ENCODE assay signal across 16 mouse cellular contexts in genomic region chr17:88123711-88124110, GRCm38 (mm10). TPM values are rescaled to one million over a fixed set of nuclear protein-coding genes. Genes with fewer than 3 reads are reported as not detected.
DNase-seq lines count a peak whose midpoint lies in the region; ATAC-seq and TF ChIP-seq lines count a peak whose summit lies in the region.
"Had no signal": no experiment of that assay in that cellular context is flagged by ENCODE, and none has a peak within 500 bp of the region (broad histone marks: within the 10 kb centered on the region; RNA-seq: fewer than 3 reads in every experiment).

No protein-coding gene starts in this region.

- H3K4me2 ChIP-seq in lung, embryonic 14.5 days = no peak overlapping the region
- no peak overlapping the region for H3K4me2 ChIP-seq in myocyte (ENCODE audit: low read depth)
- H3K4me2 ChIP-seq: embryonic facial prominence, embryonic 12.5 days; lung, embryonic 15.5 days had no signal

- WGBS in lung, embryonic 14.5 days = 57% methylated on average over 3 of the region's 3 CpGs

- no peaks in the 10 kb centered on the region for H3K36me3 ChIP-seq in lung, embryonic 14.5 days (ENCODE audit: insufficient read depth)
- H3K36me3 ChIP-seq in C2C12 (ENCODE audit: control insufficient read depth, insufficient read depth) (no peaks in the 10 kb centered on the region), myocyte (ENCODE audit: control insufficient read depth, insufficient read depth) (no peaks in the 10 kb centered on the region)
- H3K36me3 ChIP-seq: embryonic facial prominence, embryonic 12.5 days; hindbrain, embryonic 10.5 days; lung, embryonic 15.5 days had no signal

- no peak overlapping the region for H3K9ac ChIP-seq in lung, embryonic 14.5 days
- H3K9ac ChIP-seq: embryonic facial prominence, embryonic 12.5 days; lung, embryonic 15.5 days had no signal

- H3K79me2 ChIP-seq in C2C12 (ENCODE audit: control insufficient read depth, insufficient read depth) = no peaks in the 10 kb centered on the region
- no peaks in the 10 kb centered on the region for H3K79me2 ChIP-seq in myocyte (ENCODE audit: control insufficient read depth, insufficient read depth)

- H3K79me3 ChIP-seq in C2C12 (ENCODE audit: low read depth) = no peaks in the 10 kb centered on the region

- H3ac ChIP-seq in C2C12 (ENCODE audit: control insufficient read depth, insufficient read length, low read depth) (no peak overlapping the region), myocyte (ENCODE audit: control insufficient read depth, insufficient read length) (no peak overlapping the region)

- TF ChIP-seq POLR2A in bone marrow macrophage, adult 2 months (IDR thresholded peaks at IDR 0.05; ENCODE audit: borderline replicate concordance, low read depth, low read length) = no peak
- TF ChIP-seq POLR2A in myocyte (IDR thresholded peaks at IDR 0.05; ENCODE audit: insufficient read length, low read depth) = no peak

- peak; percentile 38 for DNase-seq in lung, embryonic 14.5 days
- DNase-seq in lung, postnatal 14 days = no peak
- DNase-seq in cerebellum, postnatal 25 days = no peak
- DNase-seq in adrenal gland, adult 8-10 months = no peak
- no peak for DNase-seq in urinary bladder, adult 18-20 months (ENCODE audit: low spot score in 2 of 2)
- DNase-seq: cerebellum, adult 9-11 months; kidney, postnatal 10 days; thymus, adult 18-20 months had no signal

- no peaks in the 10 kb centered on the region for H3K9me3 ChIP-seq in lung, embryonic 14.5 days (ENCODE audit: low read depth, low read length)
- H3K9me3 ChIP-seq: embryonic facial prominence, embryonic 12.5 days; hindbrain, embryonic 10.5 days; lung, embryonic 15.5 days had no signal

- no peaks in the 10 kb centered on the region for H3K27me3 ChIP-seq in lung, embryonic 14.5 days (ENCODE audit: insufficient read depth, low read length)
- no peaks in the 10 kb centered on the region for H3K27me3 ChIP-seq in C2C12 (ENCODE audit: control insufficient read depth, insufficient read depth, insufficient read length)
- no peaks in the 10 kb centered on the region for H3K27me3 ChIP-seq in myocyte (ENCODE audit: control insufficient read depth, insufficient read depth, insufficient read length)
- H3K27me3 ChIP-seq: embryonic facial prominence, embryonic 12.5 days; lung, embryonic 15.5 days had no signal

- no peak overlapping the region for H3K27ac ChIP-seq in lung, embryonic 14.5 days (ENCODE audit: low read depth)
- H3K27ac ChIP-seq in bone marrow macrophage, adult 2 months (ENCODE audit: insufficient read depth, low read depth, low read length) = peak overlapping the region; percentile 66
- H3K27ac ChIP-seq: embryonic facial prominence, embryonic 12.5 days; heart, adult 2 months; hindbrain, embryonic 10.5 days; lung, embryonic 15.5 days had no signal

- no peak overlapping the region for H3K4me3 ChIP-seq in lung, embryonic 14.5 days (ENCODE audit: low read depth, low read length)
- no peak overlapping the region for H3K4me3 ChIP-seq in C2C12 (ENCODE audit: insufficient read depth, poor library complexity, severe bottlenecking)
- H3K4me3 ChIP-seq in bone marrow macrophage, adult 2 months (ENCODE audit: insufficient read depth, low read length) = no peak overlapping the region
- no peak overlapping the region for H3K4me3 ChIP-seq in myocyte
- H3K4me3 ChIP-seq: embryonic facial prominence, embryonic 12.5 days; heart, adult 2 months; hindbrain, embryonic 10.5 days; lung, embryonic 15.5 days had no signal

- TF ChIP-seq CTCF in lung, embryonic 14.5 days (IDR thresholded peaks at IDR 0.05; ENCODE audit: low read depth) = no peak
- TF ChIP-seq CTCF in C2C12 (IDR thresholded peaks at IDR 0.05; ENCODE audit: control insufficient read depth, insufficient read depth, insufficient read length) = no peak
- TF ChIP-seq CTCF in bone marrow macrophage, adult 2 months (IDR thresholded peaks at IDR 0.05; ENCODE audit: low read depth, low read length) = no peak

- no peak for ATAC-seq in lung, embryonic 14.5 days (ENCODE audit: insufficient read depth)
- ATAC-seq: intestine, embryonic 16.5 days had no signal

- no peaks in the 10 kb centered on the region for H3K4me1 ChIP-seq in lung, embryonic 14.5 days (ENCODE audit: insufficient read depth)
- peaks cover 39% of the 10 kb centered on the region for H3K4me1 ChIP-seq in bone marrow macrophage, adult 2 months (ENCODE audit: control insufficient read depth, insufficient read depth, low read length)
- H3K4me1 ChIP-seq: embryonic facial prominence, embryonic 12.5 days; hindbrain, embryonic 10.5 days; lung, embryonic 15.5 days had no signal

TF ChIP-seq in C2C12, 6 proteins besides CTCF, POLR2A, EP300 and RAD21:
- TF ChIP-seq USF1 (IDR thresholded peaks at IDR 0.05; ENCODE audit: low read depth) (no peak), CEBPB (IDR thresholded peaks at IDR 0.05; ENCODE audit: low read depth) (peak; percentile 96)

TF ChIP-seq in myocyte, 11 proteins besides CTCF, POLR2A, EP300 and RAD21:
- TF ChIP-seq MYOD1 (IDR thresholded peaks at IDR 0.05; ENCODE audit: control insufficient read depth in 1 of 3, insufficient read length in 2 of 3, low read depth in 2 of 3) = no peak
- TF ChIP-seq CEBPB (IDR thresholded peaks at IDR 0.05; ENCODE audit: insufficient read depth, poor library complexity, severe bottlenecking) = peak; percentile 90
- no peak for TF ChIP-seq POLR2AphosphoS2 (IDR thresholded peaks at IDR 0.05; ENCODE audit: insufficient read length, low read depth)
- TF ChIP-seq SRF (IDR thresholded peaks at IDR 0.05; ENCODE audit: control insufficient read depth, insufficient read length, low read depth) = no peak
- TF ChIP-seq REST (IDR thresholded peaks at IDR 0.05; ENCODE audit: insufficient read depth, insufficient read length) = no peak

RNA-seq across cellular contexts. Expression of gene Fbxo11, which starts 58.6 kb away (rescaled TPM):
- 25.9 and 27.1 TPM in 2 replicates for polyA plus RNA-seq in lung, embryonic 14.5 days (2014; fragmentation: Nextera tagmentation; extraction: Ambion mirVana)
- polyA plus RNA-seq in C2C12 (2012; fragmentation: generic; extraction: Trizol) (9.3 TPM), myocyte (2012; fragmentation: generic; extraction: Trizol) (15.4 TPM)
- polyA plus RNA-seq in bone marrow macrophage, adult 2 months (2012; ENCODE audit: insufficient read depth, insufficient read length, missing spikeins) = 76.1 and 82.9 TPM in 2 replicates
- 10 to 100 TPM; 56.1 to 65.6 (median 64.3) TPM for total RNA-seq in adrenal gland, adult 8-10 months (2022)
